In genomic region chr3:101213212-101213562, GRCm38 (mm10) we compare ENCODE assay signal across 8 mouse cellular contexts.
DNase-seq lines count a peak whose midpoint lies in the region; ATAC-seq lines count a peak whose summit lies in the region.

No protein-coding gene starts in this region.

- no peaks in the 10 kb centered on the region for H3K27me3 ChIP-seq in hindbrain, embryonic 15.5 days

- ATAC-seq in frontal cortex, adult (ENCODE audit: low TSS enrichment) = peak; percentile 18; the same call in 1 of the 2 replicates
- peak; percentile 34; the same call in 1 of the 2 replicates for ATAC-seq in hindbrain, embryonic 15.5 days (ENCODE audit: low FRiP score, low read depth)
- peak; percentile 41; the same call in 1 of the 2 replicates for ATAC-seq in megakaryocyte-erythroid progenitor cell, adult 5-6 weeks (replicated peaks; ENCODE audit: low FRiP score, low TSS enrichment, poor library complexity, severe bottlenecking)

- no peak overlapping the region for H3K4me2 ChIP-seq in hindbrain, embryonic 15.5 days

- no peak overlapping the region for H3K4me3 ChIP-seq in hindbrain, embryonic 15.5 days

- H3K27ac ChIP-seq in hindbrain, embryonic 15.5 days (replicated peaks) = peak overlapping the region; percentile 76

- H3K9ac ChIP-seq in hindbrain, embryonic 15.5 days = no peak overlapping the region

- 54% methylated on average over 4 of the region's 4 CpGs for WGBS in hindbrain, embryonic 15.5 days

- no peak for DNase-seq in frontal cortex, postnatal 14 days (ENCODE audit: low spot score in 2 of 2)
- DNase-seq in brain, adult 2 months (ENCODE audit: low read depth, low spot score) = peak; percentile 38
- no peak for DNase-seq in B cell, adult 2 months
- no peak for DNase-seq in spleen, postnatal 4 days (ENCODE audit: low spot score in 2 of 2)
- no peak for DNase-seq in T-cell, adult 2 months (ENCODE audit: low spot score)

- no peaks in the 10 kb centered on the region for H3K36me3 ChIP-seq in hindbrain, embryonic 15.5 days

- H3K4me1 ChIP-seq in hindbrain, embryonic 15.5 days (replicated peaks) = peaks cover 18% of the 10 kb centered on the region

- H3K9me3 ChIP-seq in hindbrain, embryonic 15.5 days = no peaks in the 10 kb centered on the region
